Mouse (Mus musculus): ENCODE data around the gene Ciita.

GRCm38 (mm10) chr16:10503058-10503457 lies 23.2 kb downstream of the Ciita start:
- TF ChIP-seq CTCF (IDR thresholded peaks at IDR 0.05; ENCODE audit: low read depth, low read length) (no peak), TAL1 (conservative IDR thresholded peaks at IDR 0.05; ENCODE audit: low read depth, low read length) (no peak)
